Mouse (Mus musculus): ENCODE data around the gene Plxna1. TPM values are rescaled to one million over a fixed set of nuclear protein-coding genes. Genes with fewer than 3 reads are reported as not detected.

Plxna1 gene
- polyA plus RNA-seq (2012; rRNA removed) = 33.1 and 33.2 TPM in 2 replicates

DNA sequence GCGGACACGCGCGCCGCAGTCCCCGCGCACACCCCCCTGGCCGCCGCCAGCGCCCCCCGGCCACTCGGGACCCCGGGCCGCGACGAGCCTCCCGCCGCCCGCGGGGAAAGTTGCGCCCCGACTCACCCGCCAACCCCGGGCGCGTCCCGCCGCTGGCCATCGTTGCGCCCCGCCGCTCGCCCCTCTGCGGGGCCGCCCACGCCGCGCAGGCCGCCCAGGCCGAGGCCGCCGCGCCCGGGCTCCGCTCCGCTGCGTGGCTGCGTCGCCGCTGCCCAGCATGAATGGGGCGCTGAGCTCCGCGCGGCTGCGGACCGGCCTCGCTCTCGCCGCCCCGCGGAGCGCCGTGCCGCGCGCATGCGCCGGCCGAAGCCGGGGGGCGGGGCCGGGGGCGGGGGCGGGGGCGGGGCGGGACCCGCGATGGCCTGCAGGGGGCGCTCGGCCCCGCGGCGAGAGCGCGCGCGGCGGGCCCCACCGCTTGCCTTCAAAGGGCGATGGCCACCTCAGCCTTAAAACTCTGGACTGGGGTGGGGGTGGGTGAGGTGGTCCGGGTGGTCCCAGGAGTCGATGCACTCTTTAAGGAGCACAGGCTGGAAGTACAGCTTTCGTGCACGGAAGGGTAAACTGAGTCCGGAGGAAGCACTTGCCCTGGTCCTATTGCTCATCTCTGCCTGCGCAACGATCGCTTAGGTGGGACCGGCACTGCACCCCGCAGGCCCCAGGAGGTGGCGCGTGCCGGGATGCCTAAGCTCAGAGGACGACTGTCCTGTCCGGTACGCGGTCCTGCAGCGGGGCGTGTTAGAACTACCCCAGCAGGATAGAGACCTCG lies at the start of gene Plxna1:
Plxna1 (minus strand) TSS at position 340 of the 826 bp plus-strand sequence.
- 4% methylated on average over 109 of the region's 110 CpGs for WGBS
- Histone ChIP-seq H3K4me1 (ENCODE audit: control insufficient read depth, insufficient read depth, low read length) (peaks cover 7% of the 10 kb centered on the region; the same call in 1 of the 2 replicates), H3K4me3 (ENCODE audit: insufficient read depth, low read depth, low read length) (peak within 1 kb of the TSS; percentile 73), H3K36me3 (ENCODE audit: control insufficient read depth, insufficient read depth, low read length) (no peaks in the 10 kb centered on the region), H3K27me3 (replicated peaks; ENCODE audit: control insufficient read depth, insufficient read depth, low read length) (no peaks in the 10 kb centered on the region), H3K27ac (ENCODE audit: insufficient read depth, low read depth, low read length) (peak within 1 kb of the TSS; percentile 35; the same call in 1 of the 2 replicates)
- peak; percentile 40 for TF ChIP-seq POLR2A (IDR thresholded peaks at IDR 0.05; ENCODE audit: low read depth, low read length)
- TF ChIP-seq CTCF (conservative IDR thresholded peaks at IDR 0.05; ENCODE audit: insufficient read depth, insufficient read length, low read depth, low read length) = peak; percentile 36
- peak; percentile 48 for DNase-seq

DNA sequence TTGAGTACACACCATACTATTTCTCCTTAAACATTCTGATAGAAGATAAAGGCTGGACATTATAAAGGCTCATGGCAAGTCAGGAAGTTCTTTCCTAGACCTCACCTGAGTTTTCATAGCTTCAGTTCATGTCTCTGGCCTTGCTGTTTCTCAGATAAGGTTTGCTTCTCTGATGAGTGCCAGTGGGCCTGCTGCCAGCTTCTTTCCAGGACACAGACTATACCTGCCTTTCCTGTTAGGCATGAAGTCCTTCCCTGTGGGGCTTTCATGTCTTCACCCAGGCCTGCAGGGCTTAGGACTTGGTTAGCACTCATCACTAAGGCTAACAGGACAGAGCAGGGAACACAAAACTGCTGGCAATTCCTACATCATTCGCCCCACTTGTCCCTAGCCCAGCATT lies 46.6 kb upstream of the Plxna1 start:
- H3K27ac ChIP-seq (ENCODE audit: insufficient read depth, low read depth, low read length) = no peak overlapping the region
- no peak overlapping the region for H3K4me3 ChIP-seq (ENCODE audit: insufficient read depth, low read depth, low read length)
- 93% methylated on average over 1 of the region's 1 CpGs for WGBS
- no peaks in the 10 kb centered on the region for H3K36me3 ChIP-seq (ENCODE audit: control insufficient read depth, insufficient read depth, low read length)
- DNase-seq = no peak
- H3K27me3 ChIP-seq (replicated peaks; ENCODE audit: control insufficient read depth, insufficient read depth, low read length) = no peaks in the 10 kb centered on the region
- TF ChIP-seq CTCF (conservative IDR thresholded peaks at IDR 0.05; ENCODE audit: insufficient read depth, insufficient read length, low read depth, low read length) (no peak), POLR2A (IDR thresholded peaks at IDR 0.05; ENCODE audit: low read depth, low read length) (no peak)
- H3K4me1 ChIP-seq (ENCODE audit: control insufficient read depth, insufficient read depth, low read length) = peaks cover 17% of the 10 kb centered on the region

DNA sequence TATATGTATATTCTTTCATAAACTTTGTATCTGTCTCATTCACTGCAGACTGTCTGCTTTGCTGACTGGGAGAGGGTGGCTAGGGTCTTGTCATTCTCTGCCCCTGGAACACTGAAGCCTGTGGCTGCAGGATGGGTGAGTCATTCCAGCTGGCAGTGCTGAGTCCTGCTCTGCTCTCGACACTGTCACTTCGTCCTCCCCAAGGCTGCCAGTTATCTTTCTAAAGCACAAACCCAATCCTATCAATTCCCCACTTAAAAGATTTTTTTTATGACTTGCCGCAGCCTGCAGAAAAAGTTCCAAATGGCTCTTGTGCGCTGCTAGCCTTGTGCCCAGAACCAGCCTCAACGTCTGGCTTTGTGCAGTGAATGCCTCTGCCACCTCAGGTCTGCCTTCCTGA lies 45.8 kb upstream of the Plxna1 start:
- TF ChIP-seq CTCF (conservative IDR thresholded peaks at IDR 0.05; ENCODE audit: insufficient read depth, insufficient read length, low read depth, low read length) (no peak), POLR2A (IDR thresholded peaks at IDR 0.05; ENCODE audit: low read depth, low read length) (no peak)
- no peak for DNase-seq
- peaks cover 18% of the 10 kb centered on the region for H3K4me1 ChIP-seq (ENCODE audit: control insufficient read depth, insufficient read depth, low read length)
- H3K27me3 ChIP-seq (replicated peaks; ENCODE audit: control insufficient read depth, insufficient read depth, low read length) = no peaks in the 10 kb centered on the region
- no peak overlapping the region for H3K27ac ChIP-seq (ENCODE audit: insufficient read depth, low read depth, low read length)
- H3K4me3 ChIP-seq (ENCODE audit: insufficient read depth, low read depth, low read length) = no peak overlapping the region
- WGBS = 74% methylated on average over 5 of the region's 5 CpGs
- no peaks in the 10 kb centered on the region for H3K36me3 ChIP-seq (ENCODE audit: control insufficient read depth, insufficient read depth, low read length)

GRCm38 (mm10) chr6:89407247-89407889 lies 44.9 kb upstream of the Plxna1 start:
- 91% methylated on average over 3 of the region's 3 CpGs for WGBS
- Histone ChIP-seq H3K27ac (ENCODE audit: insufficient read depth, low read depth, low read length) (no peak overlapping the region), H3K4me3 (ENCODE audit: insufficient read depth, low read depth, low read length) (no peak overlapping the region), H3K36me3 (ENCODE audit: control insufficient read depth, insufficient read depth, low read length) (no peaks in the 10 kb centered on the region), H3K27me3 (replicated peaks; ENCODE audit: control insufficient read depth, insufficient read depth, low read length) (no peaks in the 10 kb centered on the region), H3K4me1 (ENCODE audit: control insufficient read depth, insufficient read depth, low read length) (peaks cover 11% of the 10 kb centered on the region)
- no peak for DNase-seq
- TF ChIP-seq CTCF (conservative IDR thresholded peaks at IDR 0.05; ENCODE audit: insufficient read depth, insufficient read length, low read depth, low read length) (no peak), POLR2A (IDR thresholded peaks at IDR 0.05; ENCODE audit: low read depth, low read length) (no peak)

GRCm38 (mm10) chr6:89404964-89405363 lies 42.5 kb upstream of the Plxna1 start:
- H3K27ac ChIP-seq (ENCODE audit: insufficient read depth, low read depth, low read length) = no peak overlapping the region
- H3K4me1 ChIP-seq (ENCODE audit: control insufficient read depth, insufficient read depth, low read length) = peaks cover 10% of the 10 kb centered on the region
- H3K4me3 ChIP-seq (ENCODE audit: insufficient read depth, low read depth, low read length) = no peak overlapping the region
- TF ChIP-seq POLR2A (IDR thresholded peaks at IDR 0.05; ENCODE audit: low read depth, low read length) (no peak), CTCF (conservative IDR thresholded peaks at IDR 0.05; ENCODE audit: insufficient read depth, insufficient read length, low read depth, low read length) (no peak)
- no peak for DNase-seq
- H3K36me3 ChIP-seq (ENCODE audit: control insufficient read depth, insufficient read depth, low read length) = no peaks in the 10 kb centered on the region
- 92% methylated on average over 2 of the region's 2 CpGs for WGBS
- no peaks in the 10 kb centered on the region for H3K27me3 ChIP-seq (replicated peaks; ENCODE audit: control insufficient read depth, insufficient read depth, low read length)

DNA sequence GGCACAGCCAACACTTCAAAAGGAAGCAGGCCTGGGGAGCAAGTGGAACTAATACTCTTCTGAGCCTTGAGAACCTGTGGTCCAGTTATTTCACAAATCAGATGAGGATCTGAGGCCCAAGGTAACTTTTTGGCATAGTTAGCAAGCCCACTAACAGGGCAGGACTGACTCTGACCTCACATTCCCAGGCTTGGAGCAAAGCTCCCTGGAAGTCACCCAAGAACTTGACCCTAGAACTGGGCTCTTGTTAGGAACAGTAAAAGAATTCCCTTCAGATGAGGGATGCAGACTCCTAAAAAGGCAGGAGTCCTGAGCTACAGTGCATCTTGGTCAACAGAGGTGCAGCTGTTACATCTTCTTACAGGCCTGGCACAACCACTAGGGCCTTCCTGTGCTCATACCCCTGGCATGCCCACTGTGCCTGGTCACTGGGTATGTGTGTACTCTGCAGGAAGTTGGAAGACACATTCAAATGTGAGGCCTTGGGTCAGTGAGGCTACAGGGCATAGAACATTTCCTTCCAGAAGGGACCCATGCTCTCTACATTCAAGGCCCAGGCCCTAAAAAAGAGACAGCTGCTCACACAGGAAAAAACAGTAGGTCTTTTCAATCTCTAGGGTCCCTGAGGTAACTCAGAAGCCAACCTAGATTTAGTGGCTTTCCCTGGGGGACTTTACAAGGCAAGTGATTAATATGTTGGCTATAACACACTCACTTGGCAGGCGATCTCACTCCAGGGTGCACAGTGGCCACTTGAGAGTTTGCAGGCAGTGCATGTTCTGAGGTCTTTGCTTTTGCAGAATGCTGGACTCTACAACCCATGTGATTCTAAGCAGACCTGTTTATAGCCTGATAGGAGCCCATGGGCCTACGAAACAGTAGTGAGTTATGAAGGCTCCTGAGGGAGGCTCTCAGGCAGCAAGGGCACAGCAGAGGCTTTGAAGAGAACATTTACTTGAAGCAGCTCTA lies 41.1 kb upstream of the Plxna1 start:
- Histone ChIP-seq H3K27me3 (replicated peaks; ENCODE audit: control insufficient read depth, insufficient read depth, low read length) (no peaks in the 10 kb centered on the region), H3K4me1 (ENCODE audit: control insufficient read depth, insufficient read depth, low read length) (peaks cover 10% of the 10 kb centered on the region), H3K4me3 (ENCODE audit: insufficient read depth, low read depth, low read length) (no peak overlapping the region), H3K36me3 (ENCODE audit: control insufficient read depth, insufficient read depth, low read length) (no peaks in the 10 kb centered on the region), H3K27ac (ENCODE audit: insufficient read depth, low read depth, low read length) (0 out of 2 replicates have a peak overlapping the region, but pooled peaks have one; percentile 2)
- 58% methylated on average over 2 of the region's 2 CpGs for WGBS
- no peak for TF ChIP-seq POLR2A (IDR thresholded peaks at IDR 0.05; ENCODE audit: low read depth, low read length)
- TF ChIP-seq CTCF (conservative IDR thresholded peaks at IDR 0.05; ENCODE audit: insufficient read depth, insufficient read length, low read depth, low read length) = no peak
- DNase-seq = peak; percentile 57

Data from kidney, adult 2 months (tissue).